Mouse (Mus musculus) kidney, adult 2 months (tissue): ENCODE results near the gene Ostf1. TPM values are rescaled to one million over a fixed set of nuclear protein-coding genes. Genes with fewer than 3 reads are reported as not detected.

ENCODE experiments used
- DNase-seq: peaks from one replicate; pipeline ENCODE4 v3.0.0; 2021
- H3K27ac ChIP-seq: fragments of 200-500 bp; 2 replicates; pipeline ENCODE4 v1.5.1; 2012; ENCODE audit warnings: low read depth, low read length, control low read depth, inconsistent platforms; ENCODE audit not compliant: insufficient read depth
- H3K27me3 ChIP-seq: fragments of 200-500 bp; replicated peaks from 2 replicates; pipeline ENCODE4 v1.6.1; 2012; ENCODE audit warnings: mild to moderate bottlenecking, moderate library complexity, low read length, inconsistent platforms; ENCODE audit not compliant: control insufficient read depth, insufficient read depth
- H3K36me3 ChIP-seq: fragments of 200-500 bp; 2 replicates; pipeline ENCODE4 v1.6.1; 2012; ENCODE audit warnings: mild to moderate bottlenecking, moderate library complexity, low read length, inconsistent platforms; ENCODE audit not compliant: control insufficient read depth, insufficient read depth
- H3K4me1 ChIP-seq: fragments of 200-500 bp; 2 replicates; pipeline ENCODE4 v1.6.1; 2011; ENCODE audit warnings: low read length; ENCODE audit not compliant: control insufficient read depth, insufficient read depth
- H3K4me3 ChIP-seq: fragments of 200-500 bp; 2 replicates; pipeline ENCODE4 v1.5.1; 2011; ENCODE audit warnings: mild to moderate bottlenecking, low read depth, low read length, control low read depth; ENCODE audit not compliant: insufficient read depth
- CTCF ChIP-seq: fragments of 200-500 bp; conservative IDR thresholded peaks from 2 replicates; pipeline ENCODE4 v1.5.1; 2011; ENCODE audit warnings: low read depth, mild to moderate bottlenecking, control low read depth, low read length, moderate library complexity, mixed read lengths; ENCODE audit not compliant: insufficient read depth, insufficient read length
- POLR2A ChIP-seq: fragments of 200-500 bp; IDR thresholded peaks from one replicate; pipeline ENCODE4 v1.6.1; 2011; ENCODE audit warnings: low read depth, low read length, control low read depth
- WGBS: fragments of 180-500 bp; shearing (Covaris S2); methylation state at CpG from one replicate; pipeline ENCODE4 v1.1.7; 2018; 5-methylcytosine and 5-hydroxymethylcytosine counted together
- polyA plus RNA-seq: library from polyadenylated mRNA; depleted of rRNA; stranded (reverse); fragments of >200 nt; gene quantifications from 2 replicates; pipeline ENCODE4 v1.2.3, GENCODE M21; 2012

Ostf1 gene
- polyA plus RNA-seq, 1 experiment, result 80.0 TPM

GRCm38 (mm10) chr19:18663904-18664303 lies 32.3 kb upstream of the Ostf1 start:
- no peaks in the 10 kb centered on the region for H3K4me1 ChIP-seq
- no peak overlapping the region for H3K4me3 ChIP-seq
- H3K27me3 ChIP-seq, result no peaks in the 10 kb centered on the region
- WGBS, result 60% methylated on average over 2 of the region's 2 CpGs
- H3K36me3 ChIP-seq, result no peaks in the 10 kb centered on the region
- H3K27ac ChIP-seq, result no peak overlapping the region
- TF ChIP-seq POLR2A (no peak), CTCF (no peak)
- no peak for DNase-seq

- no peak overlapping the region for H3K27ac ChIP-seq
- H3K4me3 ChIP-seq, result no peak overlapping the region
- no peak for TF ChIP-seq CTCF
- WGBS, result 40% methylated on average over 1 of the region's 1 CpGs
- 0 out of 2 replicates have a peak, but pooled peaks cover 2% of the 10 kb centered on the region for H3K4me1 ChIP-seq
- no peaks in the 10 kb centered on the region for H3K27me3 ChIP-seq
- H3K36me3 ChIP-seq, result no peaks in the 10 kb centered on the region
- DNase-seq, result no peak
Observed at GRCm38 (mm10) chr19:18661683-18662082, 30.1 kb upstream of the Ostf1 start.

- WGBS, result 91% methylated on average over 3 of the region's 3 CpGs
- TF ChIP-seq POLR2A, result no peak
- TF ChIP-seq CTCF, result no peak
- Histone ChIP-seq H3K36me3 (no peaks in the 10 kb centered on the region), H3K4me1 (0 out of 2 replicates have a peak, but pooled peaks cover 2% of the 10 kb centered on the region), H3K27me3 (no peaks in the 10 kb centered on the region), H3K27ac (no peak overlapping the region), H3K4me3 (no peak overlapping the region)
- no peak for DNase-seq
Observed at GRCm38 (mm10) chr19:18660466-18660865, 28.8 kb upstream of the Ostf1 start.

- Histone ChIP-seq H3K36me3 (no peaks in the 10 kb centered on the region), H3K4me1 (0 out of 2 replicates have a peak, but pooled peaks cover 2% of the 10 kb centered on the region), H3K27me3 (no peaks in the 10 kb centered on the region), H3K4me3 (no peak overlapping the region), H3K27ac (no peak overlapping the region)
- 60% methylated on average over 1 of the region's 1 CpGs for WGBS
- TF ChIP-seq CTCF (no peak), POLR2A (no peak)
- DNase-seq, result no peak
Observed at GRCm38 (mm10) chr19:18659349-18659748, 27.7 kb upstream of the Ostf1 start.

GRCm38 (mm10) chr19:18658473-18658872 lies 26.9 kb upstream of the Ostf1 start:
- TF ChIP-seq CTCF, result no peak
- TF ChIP-seq POLR2A, result no peak
- DNase-seq, result peak; percentile 35
- Histone ChIP-seq H3K27me3 (no peaks in the 10 kb centered on the region), H3K36me3 (no peaks in the 10 kb centered on the region), H3K4me1 (0 out of 2 replicates have a peak, but pooled peaks cover 2% of the 10 kb centered on the region), H3K4me3 (no peak overlapping the region), H3K27ac (no peak overlapping the region)
- 58% methylated on average over 4 of the region's 4 CpGs for WGBS

- TF ChIP-seq POLR2A (no peak), CTCF (no peak)
- WGBS, result 84% methylated on average over 7 of the region's 7 CpGs
Observed at GRCm38 (mm10) chr19:18655999-18656398, 24.4 kb upstream of the Ostf1 start.

GRCm38 (mm10) chr19:18654984-18655383 lies 23.4 kb upstream of the Ostf1 start:
- 74% methylated on average over 5 of the region's 5 CpGs for WGBS
- H3K36me3 ChIP-seq, result peaks cover 3% of the 10 kb centered on the region
- no peak overlapping the region for H3K27ac ChIP-seq
- TF ChIP-seq CTCF, result no peak
- no peak for TF ChIP-seq POLR2A
- no peak overlapping the region for H3K4me3 ChIP-seq
- 0 out of 2 replicates have a peak, but pooled peaks cover 2% of the 10 kb centered on the region for H3K4me1 ChIP-seq
- no peaks in the 10 kb centered on the region for H3K27me3 ChIP-seq
- no peak for DNase-seq

More at GRCm38 (mm10) chr19:18655999-18656398, 24.4 kb upstream of the Ostf1 start:
- no peak overlapping the region for H3K4me3 ChIP-seq
- H3K27ac ChIP-seq, result no peak overlapping the region
- H3K4me1 ChIP-seq, result 0 out of 2 replicates have a peak, but pooled peaks cover 2% of the 10 kb centered on the region
- no peak for DNase-seq
- H3K27me3 ChIP-seq, result no peaks in the 10 kb centered on the region
- peaks cover 3% of the 10 kb centered on the region for H3K36me3 ChIP-seq
